Mouse (Mus musculus): Measurements from ENCODE around the gene Sfxn3.

The Sfxn3 gene

DNA sequence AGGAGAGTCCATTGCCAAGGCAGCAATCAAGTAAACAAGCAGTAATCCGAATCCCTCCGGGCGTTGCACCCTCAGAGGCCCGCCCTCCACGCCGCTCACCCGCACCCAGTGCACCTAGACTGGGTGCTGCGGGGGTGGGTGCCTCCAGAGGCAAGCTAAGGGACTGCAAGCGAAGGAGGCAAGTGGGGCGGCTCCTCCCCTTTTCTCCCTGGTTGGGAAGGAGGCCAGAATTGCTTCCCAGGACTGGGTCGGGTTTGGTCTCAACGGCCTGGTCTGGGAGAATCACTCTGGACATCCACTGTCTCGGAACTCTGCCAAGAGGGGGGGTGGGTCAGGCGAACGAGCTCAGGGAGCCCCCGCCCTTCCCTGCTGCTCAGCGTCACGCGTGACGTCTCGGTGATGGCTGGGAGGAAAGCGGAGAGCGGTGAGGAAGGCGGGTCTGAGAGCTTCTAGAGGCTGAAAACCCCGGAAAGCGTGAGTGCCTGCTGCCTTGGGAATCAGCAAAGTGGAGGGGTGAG is at the start of gene Sfxn3:
TSS of gene Sfxn3 (plus strand) at position 87 of the 518 bp plus-strand sequence.
- peaks cover 2% of the 10 kb centered on the region for H3K36me3 ChIP-seq (ENCODE audit: control insufficient read depth, insufficient read depth, low read length, poor library complexity, severe bottlenecking)
- peak; percentile 88 for DNase-seq (ENCODE audit: low read depth, low spot score)
- no peaks in the 10 kb centered on the region for H3K27me3 ChIP-seq (ENCODE audit: control insufficient read depth, insufficient read depth, low read length, poor library complexity, severe bottlenecking)

- Histone ChIP-seq H3K27me3 (ENCODE audit: control insufficient read depth, insufficient read depth, low read length, poor library complexity, severe bottlenecking) (no peaks in the 10 kb centered on the region), H3K36me3 (ENCODE audit: control insufficient read depth, insufficient read depth, low read length, poor library complexity, severe bottlenecking) (no peaks in the 10 kb centered on the region)
- DNase-seq (ENCODE audit: low read depth, low spot score) = no peak
These were observed 49.5 kb upstream of the Sfxn3 start for GRCm38 (mm10) chr19:44997786-44998185.

GRCm38 (mm10) chr19:44999647-45000046 is 47.7 kb upstream of the Sfxn3 start:
- Histone ChIP-seq H3K36me3 (ENCODE audit: control insufficient read depth, insufficient read depth, low read length, poor library complexity, severe bottlenecking) (peaks cover 3% of the 10 kb centered on the region), H3K27me3 (ENCODE audit: control insufficient read depth, insufficient read depth, low read length, poor library complexity, severe bottlenecking) (no peaks in the 10 kb centered on the region)
- no peak for DNase-seq (ENCODE audit: low read depth, low spot score)

GRCm38 (mm10) chr19:45002301-45002700 is 45.0 kb upstream of the Sfxn3 start:
- Histone ChIP-seq H3K36me3 (ENCODE audit: control insufficient read depth, insufficient read depth, low read length, poor library complexity, severe bottlenecking) (peaks cover 3% of the 10 kb centered on the region), H3K27me3 (ENCODE audit: control insufficient read depth, insufficient read depth, low read length, poor library complexity, severe bottlenecking) (no peaks in the 10 kb centered on the region)
- no peak for DNase-seq (ENCODE audit: low read depth, low spot score)

DNA sequence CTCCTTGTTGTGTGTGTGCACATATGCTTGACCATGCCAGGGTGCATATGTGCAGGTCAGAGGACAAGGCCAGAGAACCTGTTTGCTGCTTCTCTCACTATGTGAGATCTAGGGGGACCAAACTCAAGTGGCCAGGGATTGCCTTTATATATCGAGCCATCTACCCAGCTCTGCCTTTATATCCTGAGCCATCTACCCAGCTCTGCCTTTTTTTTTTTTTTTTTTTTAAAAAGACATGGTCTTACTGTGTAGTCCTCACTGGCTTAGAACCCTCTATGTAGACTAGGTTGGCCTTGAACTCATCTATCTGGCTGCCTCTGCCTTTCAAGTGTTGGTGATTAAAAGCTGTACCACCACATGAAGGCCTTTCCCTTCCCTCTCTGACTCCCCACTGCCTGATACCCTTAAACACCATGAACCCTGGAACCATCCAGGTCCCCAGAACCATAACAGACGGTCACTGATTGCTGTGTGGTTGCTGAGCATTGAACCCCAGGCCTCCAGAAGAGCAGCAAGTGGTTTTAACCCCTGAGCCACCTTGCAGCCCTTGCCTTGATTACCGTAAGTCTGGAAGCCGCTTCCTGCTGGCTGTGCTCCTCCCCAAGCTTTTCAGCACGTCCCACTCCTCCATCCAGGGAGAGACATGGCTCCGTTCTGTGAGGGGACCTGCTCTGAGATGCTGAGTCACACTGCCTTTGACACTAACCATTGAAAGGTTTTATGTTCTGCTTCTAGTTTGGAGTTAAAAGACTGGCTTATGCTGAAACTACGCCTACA is 43.4 kb upstream of the Sfxn3 start:
- no peak for DNase-seq (ENCODE audit: low read depth, low spot score)
- Histone ChIP-seq H3K36me3 (ENCODE audit: control insufficient read depth, insufficient read depth, low read length, poor library complexity, severe bottlenecking) (peaks cover 3% of the 10 kb centered on the region), H3K27me3 (ENCODE audit: control insufficient read depth, insufficient read depth, low read length, poor library complexity, severe bottlenecking) (no peaks in the 10 kb centered on the region)

DNA sequence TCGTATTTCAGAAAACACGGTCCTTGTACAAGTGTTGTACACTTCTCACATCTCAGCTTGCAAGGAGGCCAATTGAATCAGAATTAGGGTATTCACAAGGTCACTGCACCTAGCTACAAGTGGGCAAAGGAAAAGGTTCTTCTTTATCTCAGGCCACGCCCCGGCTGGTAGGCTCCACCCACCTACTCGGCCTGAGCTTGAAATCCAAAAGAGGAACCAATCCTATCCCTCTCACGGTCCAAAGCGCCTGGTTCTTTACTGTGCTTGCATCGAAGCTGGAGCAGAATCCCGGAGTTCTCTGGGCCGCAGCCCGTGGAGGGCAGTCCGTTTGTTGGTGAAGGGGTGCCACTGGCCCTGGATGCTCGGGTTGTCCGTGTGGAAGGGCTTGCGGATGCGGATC is 41.9 kb upstream of the Sfxn3 start, which contains the start of gene Twnk:
TSS of gene Twnk (plus strand) at position 220 of the 400 bp plus-strand sequence.
- no peaks in the 10 kb centered on the region for H3K27me3 ChIP-seq (ENCODE audit: control insufficient read depth, insufficient read depth, low read length, poor library complexity, severe bottlenecking)
- DNase-seq (ENCODE audit: low read depth, low spot score) = peak; percentile 92
- peaks cover 3% of the 10 kb centered on the region for H3K36me3 ChIP-seq (ENCODE audit: control insufficient read depth, insufficient read depth, low read length, poor library complexity, severe bottlenecking)

- peaks cover 6% of the 10 kb centered on the region for H3K36me3 ChIP-seq (ENCODE audit: control insufficient read depth, insufficient read depth, low read length, poor library complexity, severe bottlenecking)
- no peaks in the 10 kb centered on the region for H3K27me3 ChIP-seq (ENCODE audit: control insufficient read depth, insufficient read depth, low read length, poor library complexity, severe bottlenecking)
- DNase-seq (ENCODE audit: low read depth, low spot score) = peak; percentile 95
These were observed 41.2 kb upstream of the Sfxn3 start, which contains the start of gene Mrpl43 for GRCm38 (mm10) chr19:45005957-45006712. Gene Mrpl43 (minus strand): TSS chr19:45006442.

GRCm38 (mm10) chr19:45007021-45007420 is 40.3 kb upstream of the Sfxn3 start:
- Histone ChIP-seq H3K27me3 (ENCODE audit: control insufficient read depth, insufficient read depth, low read length, poor library complexity, severe bottlenecking) (no peaks in the 10 kb centered on the region), H3K36me3 (ENCODE audit: control insufficient read depth, insufficient read depth, low read length, poor library complexity, severe bottlenecking) (peaks cover 8% of the 10 kb centered on the region)
- peak; percentile 16 for DNase-seq (ENCODE audit: low read depth, low spot score)

- no peaks in the 10 kb centered on the region for H3K27me3 ChIP-seq (ENCODE audit: control insufficient read depth, insufficient read depth, low read length, poor library complexity, severe bottlenecking)
- H3K36me3 ChIP-seq (ENCODE audit: control insufficient read depth, insufficient read depth, low read length, poor library complexity, severe bottlenecking) = peaks cover 8% of the 10 kb centered on the region
- DNase-seq (ENCODE audit: low read depth, low spot score) = no peak
These were observed 39.7 kb upstream of the Sfxn3 start for GRCm38 (mm10) chr19:45007425-45008191.

GRCm38 (mm10) chr19:45010646-45011045 is 36.7 kb upstream of the Sfxn3 start:
- Histone ChIP-seq H3K36me3 (ENCODE audit: control insufficient read depth, insufficient read depth, low read length, poor library complexity, severe bottlenecking) (peaks cover 5% of the 10 kb centered on the region), H3K27me3 (ENCODE audit: control insufficient read depth, insufficient read depth, low read length, poor library complexity, severe bottlenecking) (no peaks in the 10 kb centered on the region)
- no peak for DNase-seq (ENCODE audit: low read depth, low spot score)

- Histone ChIP-seq H3K36me3 (ENCODE audit: control insufficient read depth, insufficient read depth, low read length, poor library complexity, severe bottlenecking) (peaks cover 5% of the 10 kb centered on the region), H3K27me3 (ENCODE audit: control insufficient read depth, insufficient read depth, low read length, poor library complexity, severe bottlenecking) (no peaks in the 10 kb centered on the region)
- DNase-seq (ENCODE audit: low read depth, low spot score) = no peak
These were observed 35.1 kb upstream of the Sfxn3 start for GRCm38 (mm10) chr19:45012219-45012618.

- peak; percentile 43 for DNase-seq (ENCODE audit: low read depth, low spot score)
- Histone ChIP-seq H3K36me3 (ENCODE audit: control insufficient read depth, insufficient read depth, low read length, poor library complexity, severe bottlenecking) (peaks cover 5% of the 10 kb centered on the region), H3K27me3 (ENCODE audit: control insufficient read depth, insufficient read depth, low read length, poor library complexity, severe bottlenecking) (no peaks in the 10 kb centered on the region)
These were observed 34.7 kb upstream of the Sfxn3 start for GRCm38 (mm10) chr19:45012636-45013035.

DNA sequence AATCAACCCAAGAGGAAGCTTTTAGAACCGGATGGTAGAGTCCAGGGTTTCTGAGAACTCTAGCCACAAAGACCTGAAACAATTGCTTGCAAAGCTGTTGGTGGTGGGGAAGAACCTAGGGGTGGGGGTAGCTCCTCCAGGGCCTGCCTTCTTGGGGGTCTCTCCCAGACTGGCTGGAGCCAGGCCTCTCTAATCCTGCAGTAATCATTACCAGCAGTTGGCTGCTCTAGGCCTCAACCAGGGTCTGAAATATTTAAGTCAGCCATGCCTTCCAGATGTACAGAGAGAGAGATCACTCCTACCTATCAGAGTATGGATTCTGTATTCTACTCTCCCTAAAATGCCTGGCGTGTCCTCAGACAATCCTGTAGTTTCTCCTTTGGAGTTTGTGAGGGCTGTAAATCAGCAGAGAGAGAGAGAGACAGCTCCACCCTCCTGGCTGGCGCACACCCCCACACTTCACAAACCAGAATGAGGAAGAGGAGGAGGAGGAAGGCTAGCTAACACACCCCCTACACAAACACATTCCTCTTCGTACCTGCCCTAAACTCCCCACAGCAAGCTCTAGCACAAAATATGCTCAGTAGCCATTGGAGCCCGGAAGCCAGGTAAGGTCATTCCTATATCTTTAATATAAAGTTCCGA is 33.6 kb upstream of the Sfxn3 start:
- peaks cover 5% of the 10 kb centered on the region for H3K36me3 ChIP-seq (ENCODE audit: control insufficient read depth, insufficient read depth, low read length, poor library complexity, severe bottlenecking)
- no peaks in the 10 kb centered on the region; the same call in 1 of the 2 replicates for H3K27me3 ChIP-seq (ENCODE audit: control insufficient read depth, insufficient read depth, low read length, poor library complexity, severe bottlenecking)
- no peak for DNase-seq (ENCODE audit: low read depth, low spot score)

DNA sequence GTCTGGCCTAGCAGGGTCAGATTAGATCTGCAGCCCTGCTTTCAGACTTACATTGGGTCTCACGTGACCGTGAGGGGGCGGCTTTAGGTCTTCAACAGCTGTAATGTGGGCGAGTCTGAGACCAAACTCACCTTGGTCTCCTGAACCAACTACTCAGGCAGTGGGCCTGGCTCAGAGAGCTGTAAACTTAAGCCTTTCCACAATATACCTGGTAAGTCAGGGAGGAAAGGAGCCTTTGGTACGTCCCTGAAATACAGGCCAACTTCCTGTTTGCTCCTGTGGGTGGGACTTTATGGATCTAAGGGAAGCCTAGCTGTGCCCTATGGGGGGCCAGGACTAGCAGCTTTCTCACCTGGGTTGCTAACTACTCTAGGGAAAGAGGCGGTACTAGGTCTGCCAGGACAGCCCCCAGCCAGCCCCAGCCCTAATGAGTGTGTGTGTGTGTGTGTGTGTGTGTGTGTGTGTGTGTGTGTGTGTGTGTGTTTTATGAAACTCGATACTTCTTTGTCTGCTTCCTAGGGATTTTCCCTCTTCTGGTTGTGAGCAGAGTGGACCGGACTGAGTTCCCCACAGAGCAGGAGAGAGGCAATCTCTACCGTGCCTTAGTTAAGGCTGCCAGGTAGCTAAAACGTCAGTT is 32.9 kb upstream of the Sfxn3 start, which contains the start of gene Lzts2:
TSS of gene Lzts2 (plus strand) at position 80 of the 637 bp plus-strand sequence.
- peaks cover 5% of the 10 kb centered on the region for H3K36me3 ChIP-seq (ENCODE audit: control insufficient read depth, insufficient read depth, low read length, poor library complexity, severe bottlenecking)
- peak; percentile 55 for DNase-seq (ENCODE audit: low read depth, low spot score)
- no peaks in the 10 kb centered on the region; the same call in 1 of the 2 replicates for H3K27me3 ChIP-seq (ENCODE audit: control insufficient read depth, insufficient read depth, low read length, poor library complexity, severe bottlenecking)

Data from splenic B cell, adult 2 months (primary cell).